Mouse (Mus musculus) stomach, embryonic 14.5 days (tissue): ENCODE measurements around the gene Dnajb13. TPM values are rescaled to one million over a fixed set of nuclear protein-coding genes. Genes with fewer than 3 reads are reported as not detected.

ENCODE experiments used
- ATAC-seq: fragments of 200-750 bp; cut with Nextera tagmentation; 2 replicates; pipeline ENCODE4 v1.8.0; 2017; ENCODE audit warnings: low read depth, moderate TSS enrichment; ENCODE audit not compliant: insufficient number of reproducible peaks, insufficient read depth, low FRiP score
- H3K27ac ChIP-seq: fragments of 300-500 bp; sonication (generic); 2 replicates; pipeline ENCODE4 v1.5.1; 2014; ENCODE audit warnings: mild to moderate bottlenecking, low read length, moderate library complexity, mixed read lengths
- H3K27me3 ChIP-seq: fragments of 300-500 bp; sonication (generic); 2 replicates; pipeline ENCODE4 v1.6.1; 2014; ENCODE audit warnings: low read length, control low read depth, mixed read lengths; ENCODE audit not compliant: control insufficient read depth, insufficient read depth
- H3K36me3 ChIP-seq: fragments of 300-500 bp; sonication (generic); 2 replicates; pipeline ENCODE4 v1.6.1; 2014; ENCODE audit warnings: mild to moderate bottlenecking, control low read depth, low read length, moderate library complexity, mixed read lengths; ENCODE audit not compliant: control insufficient read depth, insufficient read depth
- H3K4me1 ChIP-seq: fragments of 300-500 bp; sonication (generic); 2 replicates; pipeline ENCODE4 v1.6.1; 2014; ENCODE audit warnings: low read length, control low read depth, mixed read lengths; ENCODE audit not compliant: control insufficient read depth, insufficient read depth
- H3K4me2 ChIP-seq: fragments of 300-500 bp; sonication (generic); replicated peaks from 2 replicates; pipeline ENCODE4 v1.6.1; 2014; ENCODE audit warnings: low read depth, low read length, control low read depth
- H3K4me3 ChIP-seq: fragments of 300-500 bp; sonication (generic); 2 replicates; pipeline ENCODE4 v1.5.1; 2014; ENCODE audit warnings: low read depth, low read length, control low read depth
- H3K9ac ChIP-seq: fragments of 300-500 bp; sonication (generic); replicated peaks from 2 replicates; pipeline ENCODE4 v1.6.1; 2014; ENCODE audit warnings: low read depth, mild to moderate bottlenecking, control low read depth, low read length, moderate library complexity, mixed read lengths
- H3K9me3 ChIP-seq: fragments of 300-500 bp; sonication (generic); 2 replicates; pipeline ENCODE4 v1.6.1; 2016; ENCODE audit warnings: low read depth, low read length, control low read depth; ENCODE audit not compliant: control insufficient read depth
- WGBS: fragments of 180-500 bp; shearing (Covaris S2); extraction: QIAGEN DNeasy Blood & Tissue Kit; methylation state at CpG from one replicate; pipeline ENCODE4 v1.1.7; 2014; 5-methylcytosine and 5-hydroxymethylcytosine counted together
- polyA plus RNA-seq: library from polyadenylated mRNA; unstranded; fragments of >200 nt; fragmentation: Nextera tagmentation; extraction: Ambion mirVana; gene quantifications from 2 replicates; pipeline ENCODE4 v1.2.1, GENCODE M21; 2014

Gene Dnajb13
- polyA plus RNA-seq, 1 experiment from 2014 or later, result 0.42 TPM

DNA sequence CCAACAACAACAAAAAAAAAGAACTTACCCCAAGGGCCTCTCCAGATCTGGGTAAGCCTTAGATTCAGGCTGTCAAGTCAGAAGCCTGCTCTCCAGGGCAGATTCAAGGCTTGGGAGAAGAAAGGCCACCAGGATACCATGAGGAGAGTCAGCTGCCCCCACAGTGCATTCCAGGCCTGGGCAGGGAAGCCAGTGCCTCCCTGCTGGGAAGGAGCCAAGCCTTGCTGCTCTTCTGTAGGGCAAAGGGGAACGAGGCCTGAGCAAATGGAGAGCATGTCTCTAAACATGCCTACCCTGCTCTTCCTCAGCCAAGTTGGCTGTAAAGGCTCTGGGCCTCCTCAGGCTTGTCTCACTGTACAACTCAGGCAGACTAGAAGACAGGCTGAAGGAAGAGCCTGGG, 40.1 kb downstream of the Dnajb13 start:
- no peaks in the 10 kb centered on the region for H3K36me3 ChIP-seq
- H3K9me3 ChIP-seq, result no peaks in the 10 kb centered on the region
- H3K27me3 ChIP-seq, result no peaks in the 10 kb centered on the region
- WGBS, result 35% methylated on average over 1 of the region's 1 CpGs
- no peaks in the 10 kb centered on the region for H3K4me1 ChIP-seq
- H3K27ac ChIP-seq, result no peak overlapping the region
- no peak for ATAC-seq
- no peak overlapping the region for H3K4me2 ChIP-seq
- H3K4me3 ChIP-seq, result no peak overlapping the region
- no peak overlapping the region for H3K9ac ChIP-seq

- H3K9ac ChIP-seq, result no peak overlapping the region
- no peak overlapping the region for H3K27ac ChIP-seq
- H3K4me3 ChIP-seq, result no peak overlapping the region
- no peaks in the 10 kb centered on the region for H3K4me1 ChIP-seq
- no peaks in the 10 kb centered on the region for H3K27me3 ChIP-seq
- 78% methylated on average over 9 of the region's 9 CpGs for WGBS
- no peaks in the 10 kb centered on the region for H3K9me3 ChIP-seq
- H3K36me3 ChIP-seq, result peaks cover 7% of the 10 kb centered on the region; the same call in 1 of the 2 replicates
- H3K4me2 ChIP-seq, result no peak overlapping the region
- ATAC-seq, result no peak
Measured at GRCm38 (mm10) chr7:100473846-100474454, 40.8 kb downstream of the Dnajb13 start.

GRCm38 (mm10) chr7:100472777-100473176, 42.0 kb downstream of the Dnajb13 start, which contains the start of gene Ucp3:
Gene Ucp3 (plus strand): TSS chr7:100472990.
- no peaks in the 10 kb centered on the region for H3K4me1 ChIP-seq
- no peak within 1 kb of the TSS for H3K4me3 ChIP-seq
- 80% methylated on average over 6 of the region's 6 CpGs for WGBS
- H3K36me3 ChIP-seq, result peaks cover 7% of the 10 kb centered on the region; the same call in 1 of the 2 replicates
- no peak within 1 kb of the TSS for H3K4me2 ChIP-seq
- H3K9me3 ChIP-seq, result no peaks in the 10 kb centered on the region
- ATAC-seq, result no peak
- no peaks in the 10 kb centered on the region for H3K27me3 ChIP-seq
- H3K27ac ChIP-seq, result no peak within 1 kb of the TSS
- H3K9ac ChIP-seq, result no peak within 1 kb of the TSS

- no peak overlapping the region for H3K4me3 ChIP-seq
- ATAC-seq, result no peak
- no peaks in the 10 kb centered on the region for H3K27me3 ChIP-seq
- H3K36me3 ChIP-seq, result peaks cover 7% of the 10 kb centered on the region; the same call in 1 of the 2 replicates
- no peak overlapping the region for H3K27ac ChIP-seq
- no peaks in the 10 kb centered on the region; the same call in 1 of the 2 replicates for H3K4me1 ChIP-seq
- no peak overlapping the region for H3K9ac ChIP-seq
- H3K9me3 ChIP-seq, result no peaks in the 10 kb centered on the region
- WGBS, result 81% methylated on average over 1 of the region's 1 CpGs
- no peak overlapping the region for H3K4me2 ChIP-seq
Measured at GRCm38 (mm10) chr7:100471407-100471797, 43.4 kb downstream of the Dnajb13 start.

DNA sequence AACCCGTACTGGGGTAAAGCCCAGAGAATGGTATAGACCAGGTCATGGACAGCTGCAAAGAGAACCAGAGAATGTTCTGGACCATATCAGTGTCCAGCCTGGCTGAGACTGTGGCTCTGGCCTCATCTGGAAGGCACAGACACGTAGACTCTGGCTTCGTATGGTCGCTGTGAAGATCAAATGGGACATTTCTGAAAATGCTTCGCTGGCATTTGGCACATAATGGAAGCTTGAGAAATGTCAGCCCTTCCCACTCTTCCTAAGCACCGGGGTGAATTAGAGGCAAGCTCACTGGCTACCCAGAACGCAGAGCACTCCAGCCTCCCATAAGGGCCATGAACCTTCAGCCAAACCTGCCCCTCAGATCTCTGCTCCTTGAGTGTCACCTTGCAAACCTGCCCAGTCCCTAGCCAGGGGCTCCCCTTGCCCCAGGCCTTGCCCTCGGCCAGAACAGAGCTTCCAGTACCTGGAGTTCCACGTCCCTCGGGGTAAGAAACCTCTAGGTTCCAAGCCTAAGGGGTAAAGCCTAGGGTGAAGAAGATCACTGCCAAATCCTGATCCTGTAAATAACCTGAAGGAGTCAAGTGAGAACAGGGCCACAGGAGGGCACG, 43.9 kb downstream of the Dnajb13 start:
- Histone ChIP-seq H3K4me1 (no peaks in the 10 kb centered on the region; the same call in 1 of the 2 replicates), H3K9me3 (no peaks in the 10 kb centered on the region), H3K27me3 (no peaks in the 10 kb centered on the region), H3K4me2 (no peak overlapping the region), H3K4me3 (no peak overlapping the region), H3K36me3 (peaks cover 7% of the 10 kb centered on the region; the same call in 1 of the 2 replicates), H3K27ac (no peak overlapping the region), H3K9ac (no peak overlapping the region)
- no peak for ATAC-seq
- 88% methylated on average over 11 of the region's 11 CpGs for WGBS

DNA sequence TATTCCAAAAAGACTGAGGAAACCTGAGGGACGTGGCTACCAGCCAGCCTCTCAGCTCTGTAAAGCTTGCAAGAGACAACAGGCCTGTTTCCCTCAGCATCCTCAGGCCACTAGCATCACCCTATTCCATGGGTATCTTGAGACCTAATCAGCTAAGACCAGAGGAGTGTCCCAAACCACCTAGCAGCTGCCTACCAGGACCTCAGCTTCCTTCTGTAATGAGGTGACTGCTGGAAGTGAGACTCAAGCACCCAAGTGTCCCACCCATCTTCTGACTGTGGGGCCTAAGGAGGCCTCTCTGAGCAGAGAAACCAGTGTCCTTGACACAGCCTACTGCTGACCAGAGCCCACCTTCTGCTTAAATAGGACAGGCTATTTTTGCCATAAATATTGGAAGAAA, 45.3 kb downstream of the Dnajb13 start:
- H3K4me1 ChIP-seq, result peaks cover 6% of the 10 kb centered on the region
- no peak for ATAC-seq
- 88% methylated on average over 1 of the region's 1 CpGs for WGBS
- H3K9me3 ChIP-seq, result no peaks in the 10 kb centered on the region
- no peak overlapping the region for H3K27ac ChIP-seq
- H3K4me2 ChIP-seq, result no peak overlapping the region
- peaks cover 7% of the 10 kb centered on the region; the same call in 1 of the 2 replicates for H3K36me3 ChIP-seq
- no peak overlapping the region for H3K4me3 ChIP-seq
- H3K27me3 ChIP-seq, result no peaks in the 10 kb centered on the region
- H3K9ac ChIP-seq, result no peak overlapping the region

GRCm38 (mm10) chr7:100468761-100469160, 46.0 kb downstream of the Dnajb13 start:
- Histone ChIP-seq H3K9ac (no peak overlapping the region), H3K4me3 (no peak overlapping the region), H3K27me3 (no peaks in the 10 kb centered on the region), H3K36me3 (peaks cover 10% of the 10 kb centered on the region; the same call in 1 of the 2 replicates), H3K4me2 (no peak overlapping the region), H3K9me3 (no peaks in the 10 kb centered on the region), H3K4me1 (peaks cover 6% of the 10 kb centered on the region), H3K27ac (no peak overlapping the region)
- WGBS, result 90% methylated on average over 6 of the region's 6 CpGs
- ATAC-seq, result no peak

- 78% methylated on average over 11 of the region's 11 CpGs for WGBS
- Histone ChIP-seq H3K9me3 (no peaks in the 10 kb centered on the region), H3K27me3 (no peaks in the 10 kb centered on the region), H3K9ac (no peak overlapping the region), H3K4me3 (no peak overlapping the region), H3K27ac (peak overlapping the region; percentile 30; the same call in 1 of the 2 replicates), H3K36me3 (peaks cover 10% of the 10 kb centered on the region; the same call in 1 of the 2 replicates), H3K4me1 (peaks cover 6% of the 10 kb centered on the region), H3K4me2 (no peak overlapping the region)
- ATAC-seq, result peak; percentile 91
Measured at GRCm38 (mm10) chr7:100466781-100467510, 47.8 kb downstream of the Dnajb13 start.
